Mouse (Mus musculus) Patski (cell line): ENCODE measurements around the gene Mettl16. TPM values are rescaled to one million over a fixed set of nuclear protein-coding genes. Genes with fewer than 3 reads are reported as not detected.

ENCODE experiments used
- ATAC-seq: fragments of 100-300 bp; one replicate; pipeline ENCODE4 v1.8.0; 2021
- CTCF ChIA-PET: fragments of 350-600 bp; sonication (Branson Sonifier 250); formaldehyde crosslinking; loops from one replicate; lab custom pipeline; 2022; ENCODE audit warnings: inconsistent platforms; lab: Charles Lee
- POLR2A ChIA-PET: fragments of 350-600 bp; sonication (Branson Sonifier 250); formaldehyde crosslinking; loops from one replicate; lab custom pipeline; 2022; ENCODE audit warnings: antibody characterized with exemption, inconsistent platforms; lab: Charles Lee
- DNase-seq: peaks from one replicate; pipeline ENCODE4 v3.0.0-alpha.2; 2011; ENCODE audit warnings: low read depth, low spot score
- H3K27me3 ChIP-seq: fragments of 371-371 bp; one replicate; pipeline ENCODE4 v1.5.1; 2021
- CTCF ChIP-seq: fragments of 100-300 bp; IDR thresholded peaks from one replicate; pipeline ENCODE4 v1.5.1; 2021
- in situ Hi-C: fragments of 300-500 bp; cut with MboI; formaldehyde crosslinking; loops from 3 replicates; pipeline ENCODE4 v1.11.1; 2018; ENCODE audit warnings: low pct_unique_long_range_greater_than_20kb, mixed read lengths
- polyA plus RNA-seq: library from polyadenylated mRNA; unstranded; gene quantifications from one replicate; pipeline ENCODE4 v1.2.3, GENCODE M21; 2021

The Mettl16 gene
- polyA plus RNA-seq, 1 experiment from 2014 or later = 33.6 TPM

DNA sequence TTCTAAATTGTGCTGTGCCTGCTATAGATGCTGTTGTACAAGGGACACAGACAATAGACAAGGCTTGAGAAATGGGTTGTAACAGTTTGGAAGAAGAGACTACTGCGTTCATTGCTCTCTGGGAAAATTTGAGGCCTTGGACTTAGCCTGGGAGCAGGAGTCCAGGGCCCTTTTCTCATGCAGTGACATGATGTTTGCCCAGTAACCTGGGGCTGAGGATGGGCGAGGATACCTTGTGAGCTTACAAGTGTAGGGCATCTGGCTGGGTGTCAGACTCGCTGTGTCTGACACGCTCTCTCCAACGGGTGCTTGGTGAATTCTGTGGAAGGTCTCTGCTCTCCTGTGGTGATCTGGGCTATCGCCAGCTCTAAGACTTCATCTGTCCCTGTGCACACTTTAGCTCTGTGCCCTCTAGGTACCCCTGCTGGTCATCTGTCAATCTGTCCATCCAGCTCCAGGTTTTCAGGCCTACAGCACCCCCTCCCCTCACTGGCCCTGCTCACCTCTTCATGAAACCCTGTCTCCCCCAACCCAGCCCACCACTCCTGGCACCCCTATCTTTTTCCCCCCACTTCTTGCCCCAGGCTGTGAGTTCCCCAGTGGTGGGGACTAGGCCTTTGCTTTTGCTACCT lies 65.1 kb downstream of the Mettl16 start:
- CTCF ChIA-PET = interaction anchor here (1.6 kb wide), 1 partner anchor 12 kb away, joined by 4 read pairs; no protein-coding TSS in a partner anchor
- DNase-seq = no peak
- TF ChIP-seq CTCF = no peak
- ATAC-seq = no peak
- no peaks in the 10 kb centered on the region for H3K27me3 ChIP-seq
- in situ Hi-C loops = no loop called here
- POLR2A ChIA-PET = interaction anchor here (0.9 kb wide), 1 partner anchor 12 kb away, joined by 3 read pairs; no protein-coding TSS in a partner anchor

DNA sequence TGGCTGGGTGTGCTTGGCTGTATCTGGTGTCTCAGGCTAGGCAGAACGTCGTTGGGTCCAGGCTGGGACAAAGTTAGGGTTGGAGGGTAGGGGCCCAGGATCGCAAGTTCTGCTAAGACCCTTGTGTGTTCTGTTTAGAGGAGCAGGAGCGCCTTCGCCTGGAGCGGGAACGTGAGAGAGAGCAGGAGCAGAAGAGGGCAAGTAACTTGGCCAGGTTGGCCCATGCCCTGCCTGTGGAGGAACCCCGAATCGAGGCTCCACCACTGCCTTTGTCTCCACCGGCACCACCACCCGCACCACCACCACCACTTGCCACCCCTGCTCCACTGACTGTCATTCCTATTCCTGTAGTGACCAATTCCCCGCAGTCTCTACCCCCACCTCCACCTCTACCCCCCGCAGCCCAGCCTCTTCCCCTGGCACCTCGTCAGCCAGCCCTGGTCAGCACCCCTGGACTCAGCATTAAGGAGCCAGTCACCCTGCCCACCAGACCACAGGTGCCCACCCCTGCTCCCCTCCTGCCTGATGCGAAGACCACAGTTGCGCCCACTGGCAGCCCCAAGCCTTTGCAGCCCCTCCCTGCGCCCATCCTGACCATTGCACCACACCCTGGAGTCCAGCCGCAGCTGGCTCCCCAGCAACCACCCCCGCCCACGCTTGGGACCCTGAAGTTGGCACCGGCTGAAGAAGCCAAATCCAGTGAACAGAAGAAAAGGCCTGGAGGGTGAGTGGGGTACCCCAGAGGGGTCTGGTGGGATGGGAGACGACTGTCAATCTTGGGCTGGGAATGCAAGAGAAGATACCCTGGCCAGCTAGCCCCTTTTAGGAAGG lies 65.8 kb downstream of the Mettl16 start:
- in situ Hi-C loops = no loop called here
- H3K27me3 ChIP-seq = no peaks in the 10 kb centered on the region
- ChIA-PET CTCF (interaction anchor here (1.6 kb wide), 1 partner anchor 11 kb away, joined by 4 read pairs; no protein-coding TSS in a partner anchor), POLR2A (interaction anchor here (0.9 kb wide), 1 partner anchor 11 kb away, joined by 3 read pairs; no protein-coding TSS in a partner anchor)
- DNase-seq (no peak), ATAC-seq (no peak)
- TF ChIP-seq CTCF = no peak

DNA sequence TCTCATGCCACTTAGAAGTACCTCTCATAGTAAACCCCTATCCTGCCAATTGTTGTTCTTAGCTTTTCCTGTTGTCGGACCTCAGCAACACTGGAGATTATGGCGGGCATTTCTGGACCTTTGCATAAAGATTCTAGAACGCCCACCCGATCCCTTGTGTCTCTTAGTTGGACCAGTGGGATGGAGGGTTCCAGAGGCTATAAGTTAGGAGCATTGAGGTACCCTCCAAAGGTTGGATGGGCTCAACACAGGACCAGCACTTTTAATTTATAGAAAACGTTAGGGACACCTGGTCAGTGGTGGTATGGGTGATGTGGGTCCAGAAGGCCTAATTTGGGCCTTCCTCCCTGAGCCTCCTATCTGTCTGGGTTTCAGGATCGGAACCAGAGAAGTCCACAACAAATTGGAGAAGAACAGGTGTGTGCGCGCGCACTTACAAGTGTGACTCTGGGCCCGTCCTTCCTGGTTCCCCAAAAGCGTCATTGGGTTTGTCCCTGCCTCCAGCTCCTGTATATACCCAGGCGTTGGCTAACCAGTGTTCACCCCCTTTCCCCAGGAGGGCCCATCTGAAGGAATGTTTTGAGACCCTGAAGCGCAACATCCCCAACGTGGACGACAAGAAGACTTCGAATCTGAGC lies 66.5 kb downstream of the Mettl16 start:
- in situ Hi-C loops = no loop called here

DNA sequence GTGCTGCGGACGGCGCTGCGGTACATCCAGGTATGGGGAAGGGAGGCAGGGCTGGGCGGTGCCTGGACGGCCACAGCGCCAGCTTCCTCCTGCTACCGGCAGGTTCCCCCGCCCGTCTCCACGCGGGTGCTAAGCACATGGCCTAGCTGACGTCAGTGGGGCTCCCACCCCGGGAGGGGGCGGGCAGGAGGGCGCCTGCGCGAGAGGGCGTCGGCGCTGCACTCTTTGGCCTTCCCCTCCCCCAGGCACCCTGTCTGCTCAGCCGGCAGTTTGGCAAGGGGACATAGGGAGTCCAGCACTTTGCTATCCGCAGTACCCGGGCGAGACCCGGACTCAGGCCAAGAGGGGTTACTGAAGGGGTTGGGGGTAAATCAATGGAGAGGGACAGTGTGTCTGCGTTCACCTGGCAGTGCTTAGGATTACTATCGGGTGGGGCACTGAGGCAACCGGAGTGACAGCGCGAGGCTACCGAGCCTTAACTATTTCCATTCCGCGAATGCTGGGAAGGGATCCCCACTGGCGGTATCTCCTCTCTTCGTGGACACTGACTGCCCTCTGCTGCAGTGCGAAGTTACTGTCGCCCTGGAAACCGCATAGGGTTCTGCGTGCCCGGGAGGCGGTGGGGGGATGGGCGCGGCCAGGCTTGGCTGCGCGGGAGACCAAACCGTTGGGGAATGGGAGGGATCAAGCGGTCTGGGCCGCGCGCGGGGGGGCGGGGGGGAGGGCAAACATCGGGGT lies 67.2 kb downstream of the Mettl16 start:
- DNase-seq (no peak), ATAC-seq (peak; percentile 15)
- in situ Hi-C loops = no loop called here
- no peaks in the 10 kb centered on the region for H3K27me3 ChIP-seq
- CTCF ChIA-PET = interaction anchor here (1.0 to 1.7 kb wide), 2 partner anchors 11 to 16 kb away, joined by 4 read pairs; no protein-coding TSS in a partner anchor
- TF ChIP-seq CTCF = no peak
- POLR2A ChIA-PET = interaction anchor here (1.5 kb wide), 1 partner anchor 8 kb away, joined by 4 read pairs; no protein-coding TSS in a partner anchor

More for the DNA sequence above, 66.5 kb downstream of the Mettl16 start:
- POLR2A ChIA-PET = no interaction called here
- DNase-seq (no peak), ATAC-seq (no peak)
- no peak for TF ChIP-seq CTCF
- H3K27me3 ChIP-seq = no peaks in the 10 kb centered on the region
- CTCF ChIA-PET = no interaction called here

DNA sequence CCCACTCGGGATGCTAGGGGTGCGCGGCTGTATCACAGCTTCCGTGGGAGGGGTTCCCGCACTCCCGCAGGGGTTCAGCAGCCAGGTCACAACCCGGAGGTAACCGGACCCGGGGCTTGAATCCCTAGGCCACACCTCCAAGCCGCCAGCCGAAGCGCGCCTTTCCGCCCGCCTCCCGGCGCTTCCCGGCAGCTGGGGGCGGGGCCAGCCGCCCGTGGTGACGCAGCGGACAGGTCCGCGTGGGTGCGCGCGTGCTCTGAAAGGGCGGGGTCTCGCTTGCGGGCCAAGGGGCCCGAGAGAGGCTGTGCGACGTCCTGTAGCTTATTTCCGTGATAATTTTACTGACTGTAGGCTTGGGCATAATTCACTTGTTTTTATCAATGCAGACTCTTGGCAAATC lies 67.8 kb downstream of the Mettl16 start:
- ChIA-PET POLR2A (interaction anchor here (1.1 to 1.5 kb wide), 2 partner anchors 9 to 10 kb away, joined by 4 read pairs; no protein-coding TSS in a partner anchor), CTCF (interaction anchor here (1.0 to 1.7 kb wide), 2 partner anchors 10 to 17 kb away, joined by 4 read pairs; no protein-coding TSS in a partner anchor)
- no peaks in the 10 kb centered on the region for H3K27me3 ChIP-seq
- in situ Hi-C loops = no loop called here
- no peak for DNase-seq
- no peak for TF ChIP-seq CTCF
- ATAC-seq = peak; percentile 62

DNA sequence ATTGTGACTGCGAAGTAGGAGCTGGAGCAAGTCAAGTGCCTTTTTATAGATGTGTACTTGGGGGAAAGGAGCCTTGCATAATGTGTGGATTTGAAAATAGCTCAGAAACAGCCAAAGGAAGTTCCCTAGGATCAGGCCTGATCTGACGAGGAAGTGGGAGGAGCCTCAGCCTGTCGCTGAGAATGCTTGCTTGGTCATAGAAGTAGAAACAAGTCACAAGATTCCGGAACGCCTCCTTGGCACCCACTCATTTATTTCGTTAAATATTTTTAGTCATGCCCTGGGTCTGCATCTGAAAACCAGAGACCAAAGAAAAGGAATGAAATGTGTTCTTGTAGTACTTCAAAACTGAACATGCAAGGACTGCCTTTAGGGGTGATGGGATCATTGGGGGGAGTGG lies 68.3 kb downstream of the Mettl16 start:
- TF ChIP-seq CTCF = no peak
- ATAC-seq = peak; percentile 50
- DNase-seq = peak; percentile 68
- H3K27me3 ChIP-seq = no peaks in the 10 kb centered on the region
- in situ Hi-C loops = no loop called here
- POLR2A ChIA-PET = interaction anchor here (1.1 to 1.5 kb wide), 2 partner anchors 9 to 10 kb away, joined by 4 read pairs; no protein-coding TSS in a partner anchor
- CTCF ChIA-PET = interaction anchor here (1.0 to 1.7 kb wide), 2 partner anchors 10 to 17 kb away, joined by 4 read pairs; no protein-coding TSS in a partner anchor

DNA sequence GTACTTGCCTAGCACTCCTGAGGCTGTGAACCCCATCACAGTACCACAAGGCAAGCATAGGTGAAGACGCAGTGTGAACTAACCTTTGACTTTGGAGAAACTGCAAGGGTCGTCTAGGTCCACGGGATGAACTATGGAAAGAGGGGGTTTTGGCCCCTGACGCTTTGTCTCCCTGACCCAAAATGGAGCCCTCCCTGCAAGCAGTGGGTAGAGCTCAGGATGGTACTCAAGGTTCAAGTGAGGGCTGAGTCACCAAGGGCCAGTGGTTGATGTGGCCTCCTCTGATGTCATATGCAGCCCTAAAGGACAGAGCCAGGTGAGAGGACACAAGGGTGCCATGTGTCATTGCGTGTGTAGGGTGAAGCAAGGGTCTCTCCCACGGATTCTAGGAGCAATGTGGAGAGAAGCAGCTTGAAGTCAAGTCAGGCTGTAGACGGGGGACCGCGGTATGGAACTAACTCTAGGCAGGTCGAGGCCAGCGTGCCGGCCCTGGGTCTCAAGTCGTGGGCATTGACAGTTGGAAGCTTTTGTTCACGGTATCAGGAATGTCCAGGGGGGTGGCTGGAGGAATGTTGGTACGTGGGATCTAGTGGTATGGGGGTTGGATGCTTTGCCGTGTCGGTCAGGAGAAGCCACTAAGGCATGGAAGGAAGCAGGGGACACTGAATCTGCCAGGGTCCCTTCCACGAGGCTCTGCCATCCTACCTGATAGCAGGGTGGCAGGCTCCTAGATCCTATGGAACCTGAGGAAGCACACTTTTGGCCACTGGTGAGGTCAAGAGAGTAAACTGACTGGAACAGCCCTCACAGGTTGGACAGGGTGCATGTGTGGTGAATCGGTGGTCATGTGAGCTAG lies 69.5 kb downstream of the Mettl16 start:
- no peaks in the 10 kb centered on the region for H3K27me3 ChIP-seq
- in situ Hi-C loops = no loop called here
- ChIA-PET POLR2A (interaction anchor here (0.5 to 1.9 kb wide), 2 partner anchors 11 to 62 kb away, joined by 3 to 10 read pairs; no protein-coding TSS in a partner anchor), CTCF (interaction anchor here (1.6 to 1.7 kb wide), 2 partner anchors 18 to 19 kb away, joined by 4 to 8 read pairs; no protein-coding TSS in a partner anchor)
- no peak for ATAC-seq
- DNase-seq = no peak
- no peak for TF ChIP-seq CTCF

DNA sequence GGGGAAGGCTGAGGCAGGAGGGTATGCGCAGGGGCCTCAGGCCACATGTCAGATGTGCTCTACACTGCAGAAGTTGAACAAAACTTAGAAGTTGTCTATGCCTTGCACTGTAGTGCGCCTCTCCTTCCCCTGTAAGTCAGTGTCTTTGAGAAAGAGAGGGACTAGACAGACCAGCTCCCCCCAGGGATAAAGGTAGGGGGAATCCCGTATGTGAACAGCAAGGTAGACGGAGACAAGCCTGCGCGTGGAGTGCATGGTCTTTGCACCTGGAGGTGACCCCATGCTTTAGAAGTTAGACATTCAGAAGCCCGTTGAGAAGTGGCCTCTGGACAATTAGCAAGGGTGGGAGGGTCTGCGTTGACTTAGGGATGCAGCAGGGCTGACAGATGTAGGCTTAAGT lies 70.1 kb downstream of the Mettl16 start:
- H3K27me3 ChIP-seq = no peaks in the 10 kb centered on the region
- DNase-seq (no peak), ATAC-seq (no peak)
- no peak for TF ChIP-seq CTCF
- in situ Hi-C loops = no loop called here
- POLR2A ChIA-PET = interaction anchor here (0.5 to 1.9 kb wide), 2 partner anchors 11 to 62 kb away, joined by 3 to 10 read pairs; no protein-coding TSS in a partner anchor
- CTCF ChIA-PET = interaction anchor here (1.6 kb wide), 1 partner anchor 20 kb away, joined by 8 read pairs; no protein-coding TSS in a partner anchor
